Mouse (Mus musculus): ENCODE measurements at regions not wholly inside any gene's neighbourhood (a gene's known extent, or its start where the extent isn't known, plus 50 kb on each side); places are given as distances from the start of the nearest gene placed in this dataset.

DNA sequence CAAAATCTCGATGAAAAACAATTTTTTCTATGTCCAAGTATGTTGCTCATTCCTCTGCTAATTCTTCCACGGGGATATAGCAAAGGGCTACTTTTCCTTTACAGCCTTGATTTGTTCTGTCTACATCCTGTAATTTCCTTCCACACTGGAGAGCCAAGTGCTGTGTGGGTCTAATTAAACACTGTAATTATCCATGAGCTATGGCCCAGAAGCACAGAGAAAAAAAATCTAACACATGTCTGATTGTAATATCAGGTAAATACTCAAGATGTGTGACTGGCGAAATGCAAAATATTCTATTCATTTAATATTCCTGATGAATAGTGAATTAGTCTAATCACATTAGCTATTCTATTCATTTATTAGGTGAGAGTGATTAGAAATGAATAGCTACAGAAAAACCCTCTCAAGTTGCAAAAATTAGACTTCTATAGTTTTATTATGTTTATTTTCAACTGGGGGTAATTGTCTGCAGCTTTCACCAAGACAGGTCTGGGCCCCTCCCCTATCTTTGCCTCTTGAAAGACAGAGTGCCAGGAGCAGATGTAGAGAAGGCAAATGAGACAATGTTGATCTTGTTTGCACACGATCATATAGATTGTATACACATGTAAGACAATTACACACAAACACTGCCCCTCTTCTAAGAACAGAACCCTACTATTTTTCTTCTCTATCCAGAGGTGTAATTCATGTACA is 274.3 kb downstream of the Sorl1 start:
- TF ChIP-seq POLR2A (IDR thresholded peaks at IDR 0.05; ENCODE audit: insufficient read depth, low read depth, low read length) (no peak), CTCF (IDR thresholded peaks at IDR 0.05; ENCODE audit: insufficient read depth, low read depth, low read length) (no peak)
